Mouse (Mus musculus) liver, postnatal 0 days (tissue): ENCODE data around the gene Fip1l1. TPM values are rescaled to one million over a fixed set of nuclear protein-coding genes. Genes with fewer than 3 reads are reported as not detected.

ENCODE experiments used
- ATAC-seq: fragments of 200-750 bp; cut with Nextera tagmentation; 2 replicates; pipeline ENCODE4 v1.8.0; 2017; ENCODE audit warnings: mild to moderate bottlenecking, moderate library complexity
- DNase-seq: peaks from one replicate; pipeline ENCODE4 v3.0.0-alpha.2; 2016
- H3K27ac ChIP-seq: fragments of 300-500 bp; sonication (generic); 2 replicates; pipeline ENCODE4 v1.5.1; 2014; ENCODE audit warnings: antibody characterized with exemption, moderate library complexity, mild to moderate bottlenecking, low read depth
- H3K27me3 ChIP-seq: fragments of 300-500 bp; sonication (generic); 2 replicates; pipeline ENCODE4 v1.6.1; 2014; ENCODE audit warnings: low read length, control low read depth, mixed read lengths; ENCODE audit not compliant: insufficient read depth
- H3K36me3 ChIP-seq: fragments of 300-500 bp; sonication (generic); replicated peaks from 2 replicates; pipeline ENCODE4 v1.6.1; 2014; ENCODE audit warnings: mild to moderate bottlenecking, control low read depth, low read length, moderate library complexity, mixed read lengths; ENCODE audit not compliant: insufficient read depth
- H3K4me1 ChIP-seq: fragments of 300-500 bp; sonication (generic); 2 replicates; pipeline ENCODE4 v1.6.1; 2014; ENCODE audit warnings: antibody characterized with exemption, mild to moderate bottlenecking, control low read depth; ENCODE audit not compliant: insufficient read depth
- H3K4me2 ChIP-seq: fragments of 300-500 bp; sonication (generic); 2 replicates; pipeline ENCODE4 v1.6.1; 2014; ENCODE audit warnings: low read depth, mild to moderate bottlenecking, low read length, moderate library complexity, mixed read lengths
- H3K4me3 ChIP-seq: fragments of 300-500 bp; sonication (generic); 2 replicates; pipeline ENCODE4 v1.5.1; 2014; ENCODE audit warnings: low read depth, low read length
- H3K9ac ChIP-seq: fragments of 300-500 bp; sonication (generic); replicated peaks from 2 replicates; pipeline ENCODE4 v1.6.1; 2014; ENCODE audit warnings: mild to moderate bottlenecking, moderate library complexity
- H3K9me3 ChIP-seq: fragments of 300-500 bp; sonication (generic); 2 replicates; pipeline ENCODE4 v1.6.1; 2016; ENCODE audit warnings: mild to moderate bottlenecking, control low read depth, low read length, mixed read lengths
- CTCF ChIP-seq: sonication (generic); IDR thresholded peaks from 2 replicates; pipeline ENCODE4 v1.5.1; 2016; ENCODE audit warnings: antibody characterized with exemption, low read depth
- EP300 ChIP-seq: IDR thresholded peaks from 2 replicates; pipeline ENCODE4 v1.6.1; 2016; ENCODE audit warnings: antibody characterized with exemption, low read depth, mild to moderate bottlenecking
- WGBS: fragments of 180-500 bp; shearing (Covaris S2); extraction: QIAGEN DNeasy Blood & Tissue Kit; methylation state at CpG from one replicate; pipeline ENCODE4 v1.1.7; 2014; ENCODE audit not compliant: insufficient replicate concordance; 5-methylcytosine and 5-hydroxymethylcytosine counted together
- polyA plus RNA-seq: library from polyadenylated mRNA; unstranded; fragments of >200 nt; fragmentation: Nextera tagmentation; extraction: Ambion mirVana; gene quantifications from 2 replicates; pipeline ENCODE4 v1.2.1, GENCODE M21; 2015

Gene Fip1l1
- polyA plus RNA-seq, 1 experiment from 2014 or later, result 29.1 TPM

DNA sequence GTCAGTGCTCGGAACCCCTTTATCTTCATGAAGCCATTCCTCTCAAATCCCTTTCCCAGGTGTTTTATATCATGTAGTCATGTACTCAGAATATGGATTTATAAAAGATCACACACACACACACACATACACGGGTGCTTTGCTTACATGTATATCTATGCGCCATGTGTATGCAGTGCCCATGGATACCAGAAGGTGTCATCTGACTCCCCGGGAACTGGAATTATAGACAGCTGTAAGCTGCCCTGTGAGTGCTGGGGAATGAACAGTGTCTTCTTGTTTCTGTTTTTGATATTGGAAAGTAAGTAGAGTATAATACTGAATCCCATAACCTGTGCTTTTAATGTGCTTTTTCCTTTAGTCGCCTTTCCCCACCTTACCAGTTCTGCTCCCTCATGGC, 56.2 kb downstream of the Fip1l1 start:
- H3K27ac ChIP-seq, result no peak overlapping the region
- no peaks in the 10 kb centered on the region for H3K4me1 ChIP-seq
- H3K36me3 ChIP-seq, result peaks cover 80% of the 10 kb centered on the region
- no peaks in the 10 kb centered on the region for H3K9me3 ChIP-seq
- no peak for TF ChIP-seq EP300
- TF ChIP-seq CTCF, result 0 out of 2 replicates have a peak, but pooled peaks have one; percentile 21
- DNase-seq (no peak), ATAC-seq (no peak)
- no peaks in the 10 kb centered on the region for H3K27me3 ChIP-seq
- WGBS, result 88% methylated on average over 5 of the region's 5 CpGs
- H3K4me3 ChIP-seq, result no peak overlapping the region
- H3K9ac ChIP-seq, result no peak overlapping the region
- no peak overlapping the region for H3K4me2 ChIP-seq

DNA sequence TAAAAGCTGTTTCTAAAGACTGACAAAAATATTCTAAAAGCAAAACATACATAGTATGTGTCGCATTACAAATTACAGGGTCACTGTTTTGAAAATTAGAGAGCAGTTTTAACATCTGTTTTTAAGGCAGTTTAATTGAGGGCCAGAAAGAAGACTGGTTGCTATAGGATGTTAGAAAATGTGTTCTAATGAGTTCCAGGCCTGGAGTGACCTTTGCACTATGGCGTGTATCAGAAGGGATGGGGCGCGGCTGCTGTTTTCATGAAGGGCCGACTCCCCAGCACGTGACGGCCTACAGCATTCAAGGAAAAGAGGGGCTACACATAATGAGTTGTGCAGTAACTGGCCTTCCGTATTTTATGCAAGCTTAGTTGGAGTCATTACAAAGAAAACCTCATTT, 57.9 kb downstream of the Fip1l1 start:
- Histone ChIP-seq H3K27ac (no peak overlapping the region), H3K9ac (no peak overlapping the region), H3K4me1 (no peaks in the 10 kb centered on the region), H3K27me3 (no peaks in the 10 kb centered on the region), H3K4me2 (no peak overlapping the region), H3K9me3 (no peaks in the 10 kb centered on the region), H3K36me3 (peaks cover 79% of the 10 kb centered on the region), H3K4me3 (no peak overlapping the region)
- no peak for DNase-seq
- WGBS, result 89% methylated on average over 8 of the region's 8 CpGs
- TF ChIP-seq CTCF, result no peak
- TF ChIP-seq EP300, result no peak
- no peak for ATAC-seq

GRCm38 (mm10) chr5:74600010-74600409, 64.8 kb downstream of the Fip1l1 start:
- Histone ChIP-seq H3K9me3 (no peaks in the 10 kb centered on the region), H3K4me2 (no peak overlapping the region), H3K4me3 (no peak overlapping the region), H3K27ac (no peak overlapping the region), H3K27me3 (no peaks in the 10 kb centered on the region), H3K4me1 (no peaks in the 10 kb centered on the region), H3K9ac (no peak overlapping the region), H3K36me3 (peaks cover 34% of the 10 kb centered on the region)
- no peak for TF ChIP-seq EP300
- no peak for TF ChIP-seq CTCF
- 85% methylated on average over 5 of the region's 5 CpGs for whole genome bisulfite sequencing
- DNase-seq, result no peak
- ATAC-seq, result no peak

GRCm38 (mm10) chr5:74601171-74601570, 65.9 kb downstream of the Fip1l1 start:
- 82% methylated on average over 3 of the region's 3 CpGs for WGBS
- no peaks in the 10 kb centered on the region for H3K9me3 ChIP-seq
- H3K27me3 ChIP-seq, result no peaks in the 10 kb centered on the region

GRCm38 (mm10) chr5:74601965-74602364, 66.7 kb downstream of the Fip1l1 start:
- Histone ChIP-seq H3K4me3 (no peak overlapping the region), H3K27me3 (no peaks in the 10 kb centered on the region), H3K4me1 (no peaks in the 10 kb centered on the region), H3K27ac (no peak overlapping the region), H3K4me2 (no peak overlapping the region), H3K9me3 (no peaks in the 10 kb centered on the region), H3K9ac (no peak overlapping the region), H3K36me3 (peaks cover 19% of the 10 kb centered on the region)
- DNase-seq, result no peak
- TF ChIP-seq EP300, result no peak
- no peak for TF ChIP-seq CTCF
- ATAC-seq, result no peak
- WGBS, result 81% methylated on average over 6 of the region's 6 CpGs

More at GRCm38 (mm10) chr5:74601171-74601570, 65.9 kb downstream of the Fip1l1 start:
- H3K4me1 ChIP-seq, result no peaks in the 10 kb centered on the region
- DNase-seq (no peak), ATAC-seq (no peak)
- peaks cover 26% of the 10 kb centered on the region for H3K36me3 ChIP-seq
- no peak overlapping the region for H3K9ac ChIP-seq
- no peak overlapping the region for H3K4me2 ChIP-seq
- no peak overlapping the region for H3K27ac ChIP-seq
- no peak overlapping the region for H3K4me3 ChIP-seq
- no peak for TF ChIP-seq EP300
- no peak for TF ChIP-seq CTCF

- H3K4me1 ChIP-seq, result no peaks in the 10 kb centered on the region
- no peak overlapping the region for H3K9ac ChIP-seq
- H3K36me3 ChIP-seq, result peaks cover 16% of the 10 kb centered on the region
- no peak for ATAC-seq
- H3K4me2 ChIP-seq, result no peak overlapping the region
- WGBS, result 86% methylated on average over 10 of the region's 10 CpGs
- no peak overlapping the region for H3K27ac ChIP-seq
- no peak for DNase-seq
- TF ChIP-seq CTCF (no peak), EP300 (no peak)
- H3K9me3 ChIP-seq, result no peaks in the 10 kb centered on the region
- no peaks in the 10 kb centered on the region for H3K27me3 ChIP-seq
- no peak overlapping the region for H3K4me3 ChIP-seq
Measured at GRCm38 (mm10) chr5:74602371-74602770, 67.1 kb downstream of the Fip1l1 start.

DNA sequence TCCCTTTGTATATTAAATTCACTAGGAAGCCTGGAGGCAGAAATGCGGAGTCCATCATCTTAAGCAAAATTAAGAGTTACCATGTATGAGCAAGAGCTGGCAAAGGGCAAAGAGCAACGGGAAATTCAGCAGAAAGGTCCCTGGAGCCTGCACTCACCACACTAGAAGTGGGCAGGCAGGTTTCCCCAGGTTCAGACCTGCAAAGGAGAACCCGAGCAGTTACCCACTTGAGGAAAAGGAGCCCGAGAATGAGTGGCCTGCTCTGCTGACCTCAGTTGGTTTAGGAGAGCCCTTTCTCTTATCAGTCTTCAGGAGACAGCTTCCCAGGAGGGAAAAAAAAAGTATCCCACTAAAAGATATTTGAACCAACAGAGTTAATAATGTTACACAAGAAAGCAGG, 68.1 kb downstream of the Fip1l1 start:
- no peak for TF ChIP-seq CTCF
- TF ChIP-seq EP300, result no peak
- no peak for ATAC-seq
- WGBS, result 56% methylated on average over 4 of the region's 4 CpGs

More for the DNA sequence above, 68.1 kb downstream of the Fip1l1 start:
- Histone ChIP-seq H3K4me3 (no peak overlapping the region), H3K27ac (no peak overlapping the region), H3K4me1 (no peaks in the 10 kb centered on the region), H3K36me3 (0 out of 2 replicates have a peak, but pooled peaks cover 10% of the 10 kb centered on the region), H3K9ac (no peak overlapping the region), H3K27me3 (no peaks in the 10 kb centered on the region), H3K9me3 (no peaks in the 10 kb centered on the region), H3K4me2 (no peak overlapping the region)
- DNase-seq, result no peak
